Mouse (Mus musculus) myocyte (in vitro differentiated cells): Measurements from ENCODE around the gene Ptgir. TPM values are rescaled to one million over a fixed set of nuclear protein-coding genes. Genes with fewer than 3 reads are reported as not detected.

Source experiments
- H3K27me3 ChIP-seq: one replicate; pipeline ENCODE4 v1.6.1; 2011; ENCODE audit not compliant: control insufficient read depth, insufficient read depth, insufficient read length
- H3K36me3 ChIP-seq: one replicate; pipeline ENCODE4 v1.6.1; 2011; ENCODE audit not compliant: control insufficient read depth, insufficient read depth
- H3K4me2 ChIP-seq: one replicate; pipeline ENCODE4 v1.6.1; 2011; ENCODE audit warnings: low read depth, control low read depth
- H3K4me3 ChIP-seq: one replicate; pipeline ENCODE4 v1.5.1; 2011; ENCODE audit warnings: mild to moderate bottlenecking, control low read depth, moderate library complexity
- H3K79me2 ChIP-seq: one replicate; pipeline ENCODE4 v1.6.1; 2011; ENCODE audit not compliant: control insufficient read depth, insufficient read depth
- H3ac ChIP-seq: one replicate; pipeline ENCODE4 v1.6.1; 2011; ENCODE audit not compliant: control insufficient read depth, insufficient read length
- CEBPB ChIP-seq: IDR thresholded peaks from 2 replicates; pipeline ENCODE4 v1.6.1; 2011; ENCODE audit warnings: mild to moderate bottlenecking, moderate library complexity; ENCODE audit not compliant: poor library complexity, insufficient read depth, severe bottlenecking
- E2F4 ChIP-seq: IDR thresholded peaks from one replicate; pipeline ENCODE4 v1.6.1; 2011; ENCODE audit warnings: mild to moderate bottlenecking, control low read depth, moderate library complexity; ENCODE audit not compliant: insufficient read depth
- MAX ChIP-seq: IDR thresholded peaks from one replicate; pipeline ENCODE4 v1.6.1; 2011; ENCODE audit warnings: low read depth, mild to moderate bottlenecking, control low read depth
- MYOD1 ChIP-seq, 3 experiments: IDR thresholded peaks; one replicate each; pipeline ENCODE4 v1.6.1; 2011; ENCODE audit warnings: control low read depth in 2 of 3, low read depth in 2 of 3, mild to moderate bottlenecking in 2 of 3, moderate library complexity in 1 of 3; ENCODE audit not compliant: insufficient read length in 2 of 3, control insufficient read depth in 1 of 3
- MYOG ChIP-seq, 3 experiments: IDR thresholded peaks; one replicate each; pipeline ENCODE4 v1.6.1; 2011; ENCODE audit warnings: control low read depth in 2 of 3, low read depth in 2 of 3, mild to moderate bottlenecking in 2 of 3; ENCODE audit not compliant: insufficient read length in 2 of 3, control insufficient read depth in 1 of 3, insufficient read depth in 1 of 3
- POLR2A ChIP-seq: IDR thresholded peaks from one replicate; pipeline ENCODE4 v1.6.1; 2011; ENCODE audit warnings: low read depth, mild to moderate bottlenecking, control low read depth, moderate library complexity; ENCODE audit not compliant: insufficient read length
- POLR2AphosphoS2 ChIP-seq: IDR thresholded peaks from one replicate; pipeline ENCODE4 v1.6.1; 2011; ENCODE audit warnings: low read depth, control low read depth; ENCODE audit not compliant: insufficient read length
- REST ChIP-seq: IDR thresholded peaks from one replicate; pipeline ENCODE4 v1.6.1; 2011; ENCODE audit warnings: mild to moderate bottlenecking, control low read depth, moderate library complexity; ENCODE audit not compliant: insufficient read depth, insufficient read length
- SRF ChIP-seq: IDR thresholded peaks from one replicate; pipeline ENCODE4 v1.6.1; 2011; ENCODE audit warnings: low read depth; ENCODE audit not compliant: control insufficient read depth, insufficient read length
- TCF12 ChIP-seq: IDR thresholded peaks from one replicate; pipeline ENCODE4 v1.6.1; 2011; ENCODE audit warnings: mild to moderate bottlenecking, control low read depth; ENCODE audit not compliant: poor library complexity, insufficient read depth, severe bottlenecking
- TCF3 ChIP-seq: IDR thresholded peaks from one replicate; pipeline ENCODE4 v1.6.1; 2011; ENCODE audit warnings: low read depth, control low read depth; ENCODE audit not compliant: insufficient read length
- USF1 ChIP-seq: IDR thresholded peaks from one replicate; pipeline ENCODE4 v1.6.1; 2011; ENCODE audit warnings: low read depth, mild to moderate bottlenecking, control low read depth, moderate library complexity
- polyA plus RNA-seq: library from polyadenylated mRNA; unstranded; fragments of >200 nt; fragmentation: generic; extraction: Trizol; gene quantifications from one replicate; pipeline ENCODE4 v1.2.1, GENCODE M21; 2012; ENCODE audit warnings: missing spikeins

Ptgir gene
- polyA plus RNA-seq, 1 experiment: 2.6 TPM

DNA sequence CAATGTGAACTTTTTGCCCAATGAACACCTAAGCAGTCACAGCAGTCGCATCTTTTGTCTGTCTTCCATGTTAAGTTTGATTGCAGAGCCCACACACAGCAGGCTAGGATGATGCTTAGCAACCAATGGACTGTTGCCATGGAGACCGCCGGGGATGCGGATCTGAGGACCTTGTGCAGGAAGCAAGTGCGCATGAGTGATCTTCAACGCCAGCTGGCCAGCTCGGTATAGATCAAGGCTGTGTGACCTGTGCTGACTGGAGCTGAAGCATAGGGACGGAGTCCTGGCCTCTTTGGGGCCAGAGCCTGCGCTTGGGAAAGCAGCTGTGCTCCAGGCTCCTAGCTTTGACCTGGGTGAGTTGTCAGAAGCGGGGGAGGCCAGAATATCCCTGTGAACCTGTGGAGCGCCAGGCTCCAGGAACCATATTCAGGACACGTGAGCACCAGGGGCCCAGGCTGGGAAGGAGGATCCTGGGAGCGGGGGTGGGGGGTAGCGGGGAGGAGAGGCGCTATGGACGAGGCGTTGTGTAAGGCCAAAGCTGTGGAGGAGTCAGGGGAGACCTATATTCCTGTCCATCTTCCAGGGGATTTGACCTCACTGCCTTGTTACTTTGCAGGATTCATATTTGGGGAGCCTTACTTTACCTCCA, 53.4 kb downstream of the Ptgir start, which contains the start of gene Pnmal1:
Gene Pnmal1 (plus strand): TSS at position 141 of the 649 bp plus-strand sequence.
- no peak within 1 kb of the TSS for H3ac ChIP-seq
- no peaks in the 10 kb centered on the region for H3K79me2 ChIP-seq
- no peaks in the 10 kb centered on the region for H3K36me3 ChIP-seq
- no peak within 1 kb of the TSS for H3K4me2 ChIP-seq
- TF ChIP-seq TCF3 (no peak), REST (no peak), USF1 (no peak), MYOG (IDR thresholded peaks at IDR 0.05; ENCODE audit: control insufficient read depth in 1 of 3, insufficient read depth in 1 of 3, insufficient read length in 2 of 3, low read depth in 2 of 3) (no peak), SRF (no peak), POLR2AphosphoS2 (no peak), TCF12 (no peak), MYOD1 (IDR thresholded peaks at IDR 0.05; ENCODE audit: control insufficient read depth in 1 of 3, insufficient read length in 2 of 3, low read depth in 2 of 3) (no peak), POLR2A (no peak), E2F4 (no peak), MAX (no peak), CEBPB (no peak)
- H3K27me3 ChIP-seq: no peaks in the 10 kb centered on the region
- H3K4me3 ChIP-seq: no peak within 1 kb of the TSS

Other genes with a start within 250 kb of the Ptgir start
- gene Ceacam15, start 230.8 kb upstream of the Ptgir start, polyA plus RNA-seq: not detected
- gene Ceacam9, start 184.6 kb upstream of the Ptgir start, polyA plus RNA-seq: not detected
- gene Ap2s1, start 168.1 kb upstream of the Ptgir start, polyA plus RNA-seq: 247 TPM
- 113 TPM for gene Slc1a5, start 125.2 kb upstream of the Ptgir start, polyA plus RNA-seq
- 51.8 TPM for gene Strn4, start 90.6 kb upstream of the Ptgir start, polyA plus RNA-seq
- 26.7 TPM for gene Fkrp, start 89.8 kb upstream of the Ptgir start, polyA plus RNA-seq
- 4.7 TPM for gene Prkd2, start 63.6 kb upstream of the Ptgir start, polyA plus RNA-seq
- gene Dact3, start 31.2 kb upstream of the Ptgir start, polyA plus RNA-seq: 10.0 TPM
- gene Gng8, start 14.7 kb upstream of the Ptgir start, polyA plus RNA-seq: 3.8 TPM
- gene Calm3, start 17.6 kb downstream of the Ptgir start, polyA plus RNA-seq: 336 TPM
- 44.4 TPM for gene Pnmal2, start 38.2 kb downstream of the Ptgir start, polyA plus RNA-seq
- 0.05 TPM for gene Pnmal1, start 53.2 kb downstream of the Ptgir start, polyA plus RNA-seq
- not detected for gene Gm42372, start 76.6 kb downstream of the Ptgir start, polyA plus RNA-seq
- 21.0 TPM for gene Ccdc8, start 86.2 kb downstream of the Ptgir start, polyA plus RNA-seq
- 126 TPM for gene Ppp5c, start 121.4 kb downstream of the Ptgir start, polyA plus RNA-seq
- gene Hif3a, start 155.9 kb downstream of the Ptgir start, polyA plus RNA-seq: 0.16 TPM
- gene Psg16, start 167.6 kb downstream of the Ptgir start, polyA plus RNA-seq: not detected
- gene Ceacam3, start 243.8 kb downstream of the Ptgir start, polyA plus RNA-seq: not detected